Mouse (Mus musculus) T-helper 2 cell (primary cell): Measurements from ENCODE around the gene Galns.

Experiments
- in situ Hi-C: fragments of 300-600 bp; cut with MboI, MseI; formaldehyde crosslinking; loops from one replicate; pipeline ENCODE4 v1.15.1; 2025; ENCODE audit warnings: high pct_unique_total_duplicates

The Galns gene

DNA sequence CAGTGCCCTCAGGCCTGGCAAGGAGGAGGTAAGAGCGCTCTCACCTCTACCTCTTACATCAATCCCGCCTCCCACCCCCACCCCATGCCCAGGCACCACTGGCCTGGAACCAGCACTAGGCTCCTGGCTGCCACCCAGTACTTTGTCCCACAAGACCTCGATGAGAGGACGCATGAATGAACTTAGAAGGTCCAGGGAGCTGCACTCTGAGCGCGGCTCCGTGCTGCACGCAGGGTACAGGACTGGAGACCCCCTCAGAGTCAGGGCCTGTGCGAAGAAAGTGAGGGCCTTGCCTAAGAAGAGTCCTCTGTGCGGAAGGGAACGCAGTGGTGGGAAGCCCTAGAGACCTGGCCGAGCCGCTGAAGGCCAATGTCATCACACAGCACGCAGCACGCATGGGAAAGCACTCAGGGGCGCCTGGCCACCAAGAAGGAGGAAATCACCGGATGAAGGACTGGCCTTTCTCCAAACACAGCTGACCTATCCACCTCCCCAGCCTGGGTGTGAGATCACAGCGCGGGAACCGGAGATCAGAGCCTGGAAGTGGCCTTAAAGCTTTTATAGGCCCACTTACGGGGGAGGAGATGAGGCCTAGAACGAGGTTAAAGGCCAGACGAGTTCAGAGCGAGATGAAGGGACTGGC is 64.3 kb downstream of the Galns start:
- in situ Hi-C loops: loop anchor here (5.0 kb wide), 1 partner anchor 45 kb away; no protein-coding TSS in a partner anchor

DNA sequence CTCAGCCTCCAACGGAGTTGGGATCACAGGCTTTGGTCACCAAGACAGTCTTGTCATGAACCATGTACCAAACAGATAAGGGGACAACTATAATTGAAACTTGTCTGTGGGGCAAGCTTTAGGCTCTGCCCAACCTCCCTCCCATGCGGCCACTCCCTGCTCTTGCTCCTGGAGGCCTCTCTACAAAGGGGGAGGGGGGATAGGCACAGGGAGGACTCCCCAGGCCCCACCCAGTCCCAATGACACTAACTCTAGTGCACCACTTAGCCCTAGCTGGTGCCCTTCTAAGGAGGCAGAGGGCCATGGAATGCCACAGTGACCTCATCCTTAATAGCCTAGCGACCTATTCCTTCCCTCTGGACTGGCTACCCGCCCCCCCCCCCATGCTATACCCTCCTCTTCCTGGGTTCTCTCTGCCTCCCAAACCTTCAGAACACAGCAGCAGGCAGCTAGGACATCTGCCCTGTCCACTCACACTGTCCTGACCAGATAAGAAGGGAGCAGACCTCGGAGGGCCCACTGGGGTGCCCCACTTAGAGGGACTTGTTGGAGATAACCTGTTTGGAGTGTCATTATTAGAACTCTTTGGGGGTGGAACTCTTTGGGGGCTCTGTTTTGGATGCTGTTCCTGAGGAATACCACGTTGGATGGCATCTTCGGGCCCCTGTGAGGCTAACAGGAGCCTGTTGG is 65.1 kb downstream of the Galns start:
- in situ Hi-C loops: loop anchor here (5.0 kb wide), 1 partner anchor 44 kb away; no protein-coding TSS in a partner anchor

DNA sequence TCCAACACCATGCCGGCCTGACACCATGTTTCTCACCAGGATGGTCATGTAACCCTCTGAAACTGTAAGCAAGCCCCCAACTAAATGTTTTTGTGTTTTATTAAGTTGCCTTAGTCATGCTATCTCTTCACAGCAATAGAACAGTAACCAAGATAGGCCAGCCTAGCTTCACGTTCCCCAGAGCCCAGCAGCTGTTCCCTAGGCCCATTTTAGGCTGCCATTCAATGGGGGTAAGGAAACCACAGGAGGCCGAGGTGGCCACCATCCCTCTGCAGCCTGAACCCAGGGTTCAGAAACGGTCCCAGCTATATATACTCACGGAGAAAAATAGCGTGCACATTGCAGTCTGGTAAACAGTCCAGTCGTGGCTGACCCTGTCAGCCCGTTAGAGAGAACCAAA is 67.1 kb downstream of the Galns start:
- in situ Hi-C loops: no loop called here

DNA sequence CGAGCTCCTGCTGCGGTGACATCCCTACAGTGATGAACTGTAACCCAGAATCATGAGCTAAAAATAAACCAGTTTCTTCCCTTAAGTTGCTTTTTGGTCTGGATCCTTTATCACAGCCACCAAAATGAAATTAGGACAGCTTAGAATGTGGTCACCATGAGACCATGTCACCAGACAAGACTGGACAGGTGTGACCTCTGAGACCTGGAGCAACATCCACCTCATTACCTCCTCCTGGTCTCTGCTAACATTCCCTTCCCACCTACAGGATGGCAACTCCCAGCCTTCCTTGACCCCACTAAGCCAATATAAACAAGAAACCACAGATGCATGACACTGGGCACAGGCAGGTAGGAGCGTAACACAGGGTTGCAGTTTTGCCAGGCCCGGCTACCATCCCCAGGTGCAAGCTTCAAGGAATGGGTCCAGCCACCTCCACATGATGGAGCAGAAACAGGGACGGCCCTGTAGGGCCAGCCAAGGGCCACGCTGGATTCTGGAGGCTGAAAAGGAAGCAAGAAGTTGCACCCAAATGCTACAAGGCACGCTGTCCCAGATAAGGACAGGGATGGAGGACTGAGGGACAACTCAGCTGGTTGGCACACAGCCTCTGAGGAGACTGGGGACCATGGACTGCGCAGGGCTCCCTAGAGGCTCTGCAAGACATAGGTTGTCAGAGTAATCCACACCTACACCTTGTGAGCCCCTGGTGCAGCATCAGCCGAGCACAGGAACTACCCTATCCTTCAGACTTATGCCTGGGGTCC is 72.8 kb downstream of the Galns start:
- in situ Hi-C loops: no loop called here

DNA sequence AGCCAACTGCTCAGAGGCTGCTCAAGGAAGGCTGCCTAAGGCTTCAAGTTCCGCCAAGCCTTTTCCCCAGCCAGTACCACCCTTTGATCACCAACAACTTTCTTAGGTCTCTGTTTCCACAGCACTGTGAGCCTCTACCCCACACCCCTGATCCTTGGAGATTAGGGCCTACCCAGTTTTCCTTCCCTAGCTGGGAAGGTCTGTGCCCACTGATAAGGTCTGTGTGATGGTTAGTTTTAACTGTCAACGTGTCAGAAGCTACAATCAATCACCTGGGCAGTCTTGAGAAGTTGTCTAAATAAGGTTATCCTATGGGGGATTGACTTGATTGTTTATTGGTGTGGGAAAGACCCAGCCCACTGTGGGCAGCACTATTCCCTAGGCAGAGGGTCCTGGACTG is 73.5 kb downstream of the Galns start:
- in situ Hi-C loops: no loop called here

DNA sequence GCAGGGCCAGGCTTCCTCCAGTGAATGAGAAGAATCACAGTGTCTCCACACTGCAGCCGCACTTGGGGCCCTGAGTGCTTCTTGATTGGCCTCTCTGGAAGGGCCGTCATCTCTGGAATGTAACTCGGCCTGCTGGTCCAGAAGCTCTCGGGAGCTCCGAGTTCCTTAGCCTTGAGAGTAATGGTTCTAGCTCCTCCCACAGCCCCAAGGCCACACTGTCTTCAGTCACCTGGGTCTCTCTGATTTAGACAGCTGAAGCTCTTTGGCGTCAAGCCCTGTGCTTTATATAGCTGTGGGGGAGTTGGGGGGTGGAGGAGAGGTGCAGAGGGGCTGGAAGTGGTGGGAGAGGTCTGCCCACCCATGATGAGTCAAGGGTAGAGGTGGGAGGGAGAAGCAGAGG is 74.2 kb downstream of the Galns start:
- in situ Hi-C loops: no loop called here

DNA sequence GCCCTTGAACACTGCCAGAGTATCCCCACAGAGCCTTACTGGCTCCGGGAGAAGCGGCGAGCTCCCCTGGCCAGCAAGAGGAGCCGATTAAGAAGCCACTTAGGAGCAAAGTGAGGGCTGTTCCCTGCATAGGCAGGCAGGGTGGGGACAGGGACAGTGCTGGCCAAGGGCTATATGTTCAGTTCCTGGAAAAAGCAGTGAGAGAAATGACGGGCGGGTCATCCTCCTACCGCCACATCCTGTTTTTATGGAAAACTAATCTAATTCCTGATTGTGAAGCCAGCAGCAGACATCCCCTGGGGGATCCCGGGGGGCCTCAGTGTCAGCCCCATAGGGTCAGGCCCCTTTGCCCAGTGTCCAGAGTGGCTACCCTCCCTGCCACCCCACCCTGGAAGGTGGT is 80.0 kb downstream of the Galns start:
- in situ Hi-C loops: no loop called here

DNA sequence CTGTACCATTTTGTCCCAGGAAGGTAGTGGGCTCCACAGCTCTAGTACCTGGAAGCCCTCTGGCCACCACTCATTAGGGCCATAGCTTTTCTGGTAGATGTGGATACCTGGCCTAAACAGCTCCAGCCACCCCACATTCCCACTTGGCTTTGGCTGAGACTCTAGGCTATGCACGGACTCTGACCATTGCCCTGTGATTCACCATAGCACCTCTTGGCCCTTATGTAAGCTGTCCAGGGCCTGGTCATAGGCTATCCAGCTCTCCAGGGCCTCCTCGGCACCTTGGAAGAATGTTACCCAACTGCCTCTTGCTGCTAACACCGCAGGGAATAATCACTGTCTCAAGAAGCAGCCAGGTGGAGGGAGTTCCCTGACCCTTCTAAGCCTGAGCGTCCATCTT is 82.1 kb downstream of the Galns start:
- in situ Hi-C loops: loop anchor here (10.0 kb wide), 1 partner anchor 1404 kb away; the partner anchor contains the start of gene Foxl1
